Mouse (Mus musculus) testis, adult 2 months (tissue): ENCODE results near the gene Tox3.

Experiments
- CTCF ChIP-seq: fragments of 200-500 bp; IDR thresholded peaks from 2 replicates; pipeline ENCODE4 v1.5.1; 2012; ENCODE audit warnings: low read depth, mild to moderate bottlenecking, inconsistent platforms, low read length, moderate library complexity; ENCODE audit not compliant: control insufficient read depth, insufficient read depth, insufficient replicate concordance
- POLR2A ChIP-seq: fragments of 200-500 bp; IDR thresholded peaks from 2 replicates; pipeline ENCODE4 v1.6.1; 2012; ENCODE audit warnings: low read depth, mild to moderate bottlenecking, inconsistent platforms, low read length, moderate library complexity; ENCODE audit not compliant: control insufficient read depth

- TF ChIP-seq POLR2A, result no peak
- no peak for TF ChIP-seq CTCF
Observed at GRCm38 (mm10) chr8:90244458-90245145, 103.5 kb downstream of the Tox3 start.
